8 mouse cellular contexts compared by ENCODE assay signal in genomic region chr2:105468930-105469329, GRCm38 (mm10).
DNase-seq lines count a peak whose midpoint lies in the region; TF ChIP-seq lines count a peak whose summit lies in the region.

No protein-coding gene starts in this region.

- 43% methylated on average over 5 of the region's 5 CpGs for WGBS in lung, adult 2 months

- no peak overlapping the region for H3K4me3 ChIP-seq in lung, adult 2 months (replicated peaks; ENCODE audit: extremely low read depth, low read depth, low read length)

- TF ChIP-seq POLR2A in lung, adult 2 months (IDR thresholded peaks at IDR 0.05; ENCODE audit: borderline replicate concordance, extremely low read depth, low read depth, low read length) = no peak

- H3K4me1 ChIP-seq in lung, adult 2 months (ENCODE audit: control insufficient read depth, insufficient read depth, low read length) = no peaks in the 10 kb centered on the region

- DNase-seq in ovary, postnatal 14 days (ENCODE audit: low spot score) = peak; percentile 24
- DNase-seq in ovary, adult 18-20 months (ENCODE audit: low spot score) = no peak
- DNase-seq in adrenal gland, postnatal 14 days = peak; percentile 44
- peak; percentile 84 for DNase-seq in embryo, embryonic 10.5 days (ENCODE audit: low spot score)
- DNase-seq in kidney, postnatal 14 days = peak; percentile 38
- no peak for DNase-seq in lung, adult 2 months
- peak; percentile 35 for DNase-seq in right cerebral cortex, postnatal 25 days
- DNase-seq in B cell, adult 2 months = no peak

- TF ChIP-seq CTCF in lung, adult 2 months (IDR thresholded peaks at IDR 0.05; ENCODE audit: insufficient read depth, low read length) = peak; percentile 13; the same call in 1 of the 2 replicates

Comparison
In these comparisons a context has a peak if more than half of its experiments do, and no peak if none do; other contexts are left out.
1. DNase-seq: peak in ovary, postnatal 14 days (single experiment), adrenal gland, postnatal 14 days (single experiment), embryo, embryonic 10.5 days (single experiment), kidney, postnatal 14 days (single experiment) and right cerebral cortex, postnatal 25 days (single experiment); none in ovary, adult 18-20 months (single experiment), lung, adult 2 months (single experiment) and B cell, adult 2 months (0 of 2).